Mouse (Mus musculus): ENCODE data around the gene Prr5l.
A peak's percentile ranks its signal among the peaks of the same experiment; 100 is the strongest.
"Not testable (repeated sequence)": the region's sequence is repeated elsewhere in the genome, so short reads cannot be mapped to it uniquely, and the experiment has no call there.

The Prr5l gene

GRCm38 (mm10) chr2:101762405-101762804 lies 120.4 kb downstream of the Prr5l start:
- no peak for DNase-seq (ENCODE audit: low spot score)

- DNase-seq (ENCODE audit: low spot score), result no peak
These were observed 120.9 kb downstream of the Prr5l start for GRCm38 (mm10) chr2:101761898-101762297.

GRCm38 (mm10) chr2:101759523-101760277 lies 123.1 kb downstream of the Prr5l start:
- no peak for DNase-seq (ENCODE audit: low spot score)

- no peak for DNase-seq (ENCODE audit: low spot score)
These were observed 125.0 kb downstream of the Prr5l start for GRCm38 (mm10) chr2:101757806-101758205.

- no peak for DNase-seq (ENCODE audit: low spot score)
These were observed 126.6 kb downstream of the Prr5l start for GRCm38 (mm10) chr2:101756069-101756753.

GRCm38 (mm10) chr2:101754939-101755555 lies 127.8 kb downstream of the Prr5l start:
- no peak for DNase-seq (ENCODE audit: low spot score)

- DNase-seq (ENCODE audit: low spot score), result no peak
These were observed 128.4 kb downstream of the Prr5l start for GRCm38 (mm10) chr2:101754428-101754827.

GRCm38 (mm10) chr2:101752979-101753378 lies 129.8 kb downstream of the Prr5l start:
- no peak for DNase-seq (ENCODE audit: low spot score)

GRCm38 (mm10) chr2:101752402-101752801 lies 130.4 kb downstream of the Prr5l start:
- no peak for DNase-seq (ENCODE audit: low spot score)

GRCm38 (mm10) chr2:101751236-101751922 lies 131.4 kb downstream of the Prr5l start:
- no peak for DNase-seq (ENCODE audit: low spot score)

GRCm38 (mm10) chr2:101746537-101746936 lies 136.3 kb downstream of the Prr5l start:
- DNase-seq (ENCODE audit: low spot score), result no peak

GRCm38 (mm10) chr2:101745656-101746055 lies 137.2 kb downstream of the Prr5l start:
- DNase-seq (ENCODE audit: low spot score), result not testable (repeated sequence)

- DNase-seq (ENCODE audit: low spot score), result no peak
These were observed 140.6 kb downstream of the Prr5l start for GRCm38 (mm10) chr2:101742072-101742860.

GRCm38 (mm10) chr2:101741653-101742052 lies 141.2 kb downstream of the Prr5l start:
- DNase-seq (ENCODE audit: low spot score), result no peak

- no peak for DNase-seq (ENCODE audit: low spot score)
These were observed 142.9 kb downstream of the Prr5l start for GRCm38 (mm10) chr2:101739914-101740313.

GRCm38 (mm10) chr2:101733564-101733963 lies 149.3 kb downstream of the Prr5l start:
- no peak for DNase-seq (ENCODE audit: low spot score)

- peak; percentile 23 for DNase-seq (ENCODE audit: low spot score)
These were observed 150.0 kb downstream of the Prr5l start for GRCm38 (mm10) chr2:101732777-101733210.

GRCm38 (mm10) chr2:101730972-101731371 lies 151.9 kb downstream of the Prr5l start:
- DNase-seq (ENCODE audit: low spot score), result no peak

GRCm38 (mm10) chr2:101729472-101729871 lies 153.4 kb downstream of the Prr5l start:
- no peak for DNase-seq (ENCODE audit: low spot score)

GRCm38 (mm10) chr2:101727787-101728186 lies 155.0 kb downstream of the Prr5l start:
- no peak for DNase-seq (ENCODE audit: low spot score)

- DNase-seq (ENCODE audit: low spot score), result no peak
These were observed 159.4 kb downstream of the Prr5l start for GRCm38 (mm10) chr2:101723333-101723881.

Measured in spleen, adult 12 weeks (tissue).